Mouse (Mus musculus): Measurements from ENCODE around the gene Cdkn2c. TPM values are rescaled to one million over a fixed set of nuclear protein-coding genes. Genes with fewer than 3 reads are reported as not detected.

Cdkn2c gene
- polyA plus RNA-seq, 1 experiment = 21.6 TPM

GRCm38 (mm10) chr4:109670213-109670612 is 3.2 kb upstream of the Cdkn2c start:
- no peak for TF ChIP-seq MAX (IDR thresholded peaks at IDR 0.05)
- TF ChIP-seq CTCF (IDR thresholded peaks at IDR 0.05; ENCODE audit: control insufficient read depth, insufficient read depth, insufficient read length) = no peak
- TF ChIP-seq MYOD1 (IDR thresholded peaks at IDR 0.05; ENCODE audit: control insufficient read depth, insufficient read length, low read depth) = no peak
- TF ChIP-seq USF1 (IDR thresholded peaks at IDR 0.05; ENCODE audit: low read depth) = no peak
- no peak for TF ChIP-seq CEBPB (IDR thresholded peaks at IDR 0.05; ENCODE audit: low read depth)
- TF ChIP-seq FOSL1 (IDR thresholded peaks at IDR 0.05; ENCODE audit: insufficient read depth, low read length, poor library complexity, severe bottlenecking) = no peak
- TF ChIP-seq MYOG (IDR thresholded peaks at IDR 0.05; ENCODE audit: control insufficient read depth, extremely low read depth, insufficient read length) = no peak
- Histone ChIP-seq H3K79me3 (ENCODE audit: low read depth) (peaks cover 9% of the 10 kb centered on the region), H3K4me3 (ENCODE audit: insufficient read depth, poor library complexity, severe bottlenecking) (no peak overlapping the region), H3K79me2 (ENCODE audit: control insufficient read depth, insufficient read depth) (peaks cover 11% of the 10 kb centered on the region), H3ac (ENCODE audit: control insufficient read depth, insufficient read length, low read depth) (no peak overlapping the region), H3K27me3 (ENCODE audit: control insufficient read depth, insufficient read depth, insufficient read length) (no peaks in the 10 kb centered on the region), H3K36me3 (ENCODE audit: control insufficient read depth, insufficient read depth) (no peaks in the 10 kb centered on the region)

- TF ChIP-seq MAX (IDR thresholded peaks at IDR 0.05) = no peak
- no peak for TF ChIP-seq CEBPB (IDR thresholded peaks at IDR 0.05; ENCODE audit: low read depth)
- TF ChIP-seq MYOD1 (IDR thresholded peaks at IDR 0.05; ENCODE audit: control insufficient read depth, insufficient read length, low read depth) = no peak
- no peak for TF ChIP-seq CTCF (IDR thresholded peaks at IDR 0.05; ENCODE audit: control insufficient read depth, insufficient read depth, insufficient read length)
- no peak for TF ChIP-seq MYOG (IDR thresholded peaks at IDR 0.05; ENCODE audit: control insufficient read depth, extremely low read depth, insufficient read length)
- TF ChIP-seq FOSL1 (IDR thresholded peaks at IDR 0.05; ENCODE audit: insufficient read depth, low read length, poor library complexity, severe bottlenecking) = no peak
- TF ChIP-seq USF1 (IDR thresholded peaks at IDR 0.05; ENCODE audit: low read depth) = no peak
- peaks cover under 1% of the 10 kb centered on the region for H3K36me3 ChIP-seq (ENCODE audit: control insufficient read depth, insufficient read depth)
- H3K79me3 ChIP-seq (ENCODE audit: low read depth) = peaks cover 29% of the 10 kb centered on the region
- peak overlapping the region; percentile 94 for H3ac ChIP-seq (ENCODE audit: control insufficient read depth, insufficient read length, low read depth)
- peaks cover 36% of the 10 kb centered on the region for H3K79me2 ChIP-seq (ENCODE audit: control insufficient read depth, insufficient read depth)
- no peaks in the 10 kb centered on the region for H3K27me3 ChIP-seq (ENCODE audit: control insufficient read depth, insufficient read depth, insufficient read length)
- peak overlapping the region; percentile 79 for H3K4me3 ChIP-seq (ENCODE audit: insufficient read depth, poor library complexity, severe bottlenecking)
Observed at GRCm38 (mm10) chr4:109667518-109667917, 529 bp upstream of the Cdkn2c start.

- TF ChIP-seq MAX (IDR thresholded peaks at IDR 0.05) (no peak), MYOD1 (IDR thresholded peaks at IDR 0.05; ENCODE audit: control insufficient read depth, insufficient read length, low read depth) (no peak), CTCF (IDR thresholded peaks at IDR 0.05; ENCODE audit: control insufficient read depth, insufficient read depth, insufficient read length) (no peak), USF1 (IDR thresholded peaks at IDR 0.05; ENCODE audit: low read depth) (no peak)
- Histone ChIP-seq H3K79me3 (ENCODE audit: low read depth) (peaks cover 37% of the 10 kb centered on the region), H3K4me3 (ENCODE audit: insufficient read depth, poor library complexity, severe bottlenecking) (peak overlapping the region; percentile 79), H3K79me2 (ENCODE audit: control insufficient read depth, insufficient read depth) (peaks cover 48% of the 10 kb centered on the region), H3K27me3 (ENCODE audit: control insufficient read depth, insufficient read depth, insufficient read length) (no peaks in the 10 kb centered on the region), H3ac (ENCODE audit: control insufficient read depth, insufficient read length, low read depth) (peak overlapping the region; percentile 84), H3K36me3 (ENCODE audit: control insufficient read depth, insufficient read depth) (peaks cover 9% of the 10 kb centered on the region)
Observed at GRCm38 (mm10) chr4:109665982-109666460, 968 bp downstream of the Cdkn2c start.

GRCm38 (mm10) chr4:109665101-109665981 is 1.6 kb downstream of the Cdkn2c start:
- Histone ChIP-seq H3K4me3 (ENCODE audit: insufficient read depth, poor library complexity, severe bottlenecking) (peak overlapping the region; percentile 79), H3K79me2 (ENCODE audit: control insufficient read depth, insufficient read depth) (peaks cover 51% of the 10 kb centered on the region), H3K79me3 (ENCODE audit: low read depth) (peaks cover 37% of the 10 kb centered on the region), H3K36me3 (ENCODE audit: control insufficient read depth, insufficient read depth) (peaks cover 11% of the 10 kb centered on the region), H3ac (ENCODE audit: control insufficient read depth, insufficient read length, low read depth) (peak overlapping the region; percentile 84), H3K27me3 (ENCODE audit: control insufficient read depth, insufficient read depth, insufficient read length) (no peaks in the 10 kb centered on the region)
- no peak for TF ChIP-seq FOSL1 (IDR thresholded peaks at IDR 0.05; ENCODE audit: insufficient read depth, low read length, poor library complexity, severe bottlenecking)
- peak; percentile 76 for TF ChIP-seq USF1 (IDR thresholded peaks at IDR 0.05; ENCODE audit: low read depth)
- TF ChIP-seq MYOD1 (IDR thresholded peaks at IDR 0.05; ENCODE audit: control insufficient read depth, insufficient read length, low read depth) = no peak
- TF ChIP-seq MAX (IDR thresholded peaks at IDR 0.05) = peak; percentile 16

- TF ChIP-seq USF1 (IDR thresholded peaks at IDR 0.05; ENCODE audit: low read depth) = no peak
- no peak for TF ChIP-seq CEBPB (IDR thresholded peaks at IDR 0.05; ENCODE audit: low read depth)
- no peak for TF ChIP-seq MAX (IDR thresholded peaks at IDR 0.05)
- TF ChIP-seq MYOD1 (IDR thresholded peaks at IDR 0.05; ENCODE audit: control insufficient read depth, insufficient read length, low read depth) = no peak
- TF ChIP-seq CTCF (IDR thresholded peaks at IDR 0.05; ENCODE audit: control insufficient read depth, insufficient read depth, insufficient read length) = no peak
- no peak for TF ChIP-seq MYOG (IDR thresholded peaks at IDR 0.05; ENCODE audit: control insufficient read depth, extremely low read depth, insufficient read length)
- no peak for TF ChIP-seq FOSL1 (IDR thresholded peaks at IDR 0.05; ENCODE audit: insufficient read depth, low read length, poor library complexity, severe bottlenecking)
- H3K27me3 ChIP-seq (ENCODE audit: control insufficient read depth, insufficient read depth, insufficient read length) = no peaks in the 10 kb centered on the region
- H3ac ChIP-seq (ENCODE audit: control insufficient read depth, insufficient read length, low read depth) = peak overlapping the region; percentile 53
- peak overlapping the region; percentile 79 for H3K4me3 ChIP-seq (ENCODE audit: insufficient read depth, poor library complexity, severe bottlenecking)
- H3K36me3 ChIP-seq (ENCODE audit: control insufficient read depth, insufficient read depth) = peaks cover 11% of the 10 kb centered on the region
- H3K79me3 ChIP-seq (ENCODE audit: low read depth) = peaks cover 37% of the 10 kb centered on the region
- peaks cover 51% of the 10 kb centered on the region for H3K79me2 ChIP-seq (ENCODE audit: control insufficient read depth, insufficient read depth)
Observed at GRCm38 (mm10) chr4:109664091-109664490, 2.9 kb downstream of the Cdkn2c start.

Measured in C2C12 (cell line).